Mouse (Mus musculus): ENCODE results near the gene Zfp286. TPM values are rescaled to one million over a fixed set of nuclear protein-coding genes. Genes with fewer than 3 reads are reported as not detected.

The Zfp286 gene
- 7.8 and 9.7 TPM in 2 replicates for total RNA-seq (2017)

DNA sequence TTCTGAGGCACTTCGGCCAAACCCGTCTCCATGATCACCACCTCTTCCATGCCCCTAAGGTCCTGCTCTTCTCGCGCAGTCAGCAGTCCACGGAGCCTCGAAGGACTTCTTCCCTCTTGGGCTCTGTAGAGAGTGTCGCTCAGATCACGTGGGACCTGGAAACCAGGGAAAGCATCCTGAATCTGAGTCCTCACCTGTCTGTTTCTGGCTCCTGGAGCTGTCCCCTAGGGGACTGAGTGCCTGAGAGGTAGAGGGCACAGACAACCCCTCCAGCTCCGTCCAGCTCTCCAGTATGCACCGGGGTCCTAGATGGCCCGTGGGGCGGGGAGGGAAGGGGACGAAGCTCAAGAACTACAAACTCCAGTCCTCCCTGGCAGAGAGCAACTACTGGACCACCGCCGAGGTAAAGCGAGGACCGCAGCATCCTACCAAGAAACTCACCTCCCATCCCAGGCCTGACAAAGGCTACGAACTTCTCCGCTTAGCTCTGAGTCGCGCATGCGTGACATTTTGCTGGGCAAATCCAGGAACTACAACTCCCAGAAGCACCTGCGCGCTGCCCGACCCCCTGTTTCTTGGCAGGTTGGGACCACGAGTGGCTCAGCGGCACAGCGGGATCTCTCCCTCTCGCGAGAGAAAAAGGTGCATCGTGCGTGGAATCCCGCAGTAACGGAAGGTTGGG is at the start of gene Zfp286:
Zfp286 (minus strand) TSS at position 528 of the 682 bp plus-strand sequence.
- ATAC-seq (replicated peaks in 1 of 2; ENCODE audit: insufficient read depth in 1 of 2, low FRiP score in 2 of 2, low TSS enrichment in 1 of 2, low read depth in 1 of 2, poor library complexity in 2 of 2, severe bottlenecking in 2 of 2), result peak; percentile 94 to 97

DNA sequence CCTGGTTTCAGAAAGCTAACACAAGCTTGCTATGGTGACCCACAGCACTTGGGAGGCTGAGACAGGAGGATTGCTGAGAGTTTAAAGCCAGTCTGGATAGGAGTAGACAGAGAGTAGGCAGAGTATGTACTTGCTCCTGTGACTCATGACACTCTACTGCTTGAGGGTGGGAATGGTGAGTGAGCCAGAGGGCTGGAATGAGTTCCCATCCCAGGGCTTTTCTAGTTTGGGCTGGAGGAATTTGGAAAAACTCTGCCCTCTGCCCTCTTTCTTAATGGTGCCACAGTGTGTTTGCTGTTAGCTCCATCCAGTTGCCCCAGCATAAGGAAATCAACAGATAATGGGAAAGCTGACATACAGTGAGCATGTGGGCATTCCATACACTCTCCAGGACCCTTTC is 42.6 kb upstream of the Zfp286 start:
- no peak for ATAC-seq (replicated peaks in 1 of 2; ENCODE audit: insufficient read depth in 1 of 2, low FRiP score in 2 of 2, low TSS enrichment in 1 of 2, low read depth in 1 of 2, poor library complexity in 2 of 2, severe bottlenecking in 2 of 2)

DNA sequence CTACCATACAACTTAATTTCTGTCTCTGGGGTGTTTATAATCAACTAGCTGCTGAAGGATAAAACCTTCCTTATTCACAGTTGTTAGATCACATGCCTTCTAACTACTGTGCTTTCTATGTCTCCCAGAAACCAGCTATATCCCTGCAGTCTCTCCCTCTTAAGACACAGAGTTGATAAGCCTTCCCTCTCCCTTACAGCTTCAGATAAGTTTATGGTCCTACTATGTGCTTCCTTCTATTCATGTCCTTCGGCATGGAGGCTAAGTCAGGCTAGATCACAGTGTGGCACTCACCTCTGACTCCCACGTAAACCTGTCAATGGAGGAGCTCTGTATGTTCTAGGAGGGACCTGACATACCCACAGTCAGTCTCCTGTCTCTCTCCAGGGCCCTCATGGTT is 41.1 kb upstream of the Zfp286 start:
- ATAC-seq (replicated peaks in 1 of 2; ENCODE audit: insufficient read depth in 1 of 2, low FRiP score in 2 of 2, low TSS enrichment in 1 of 2, low read depth in 1 of 2, poor library complexity in 2 of 2, severe bottlenecking in 2 of 2), result no peak

DNA sequence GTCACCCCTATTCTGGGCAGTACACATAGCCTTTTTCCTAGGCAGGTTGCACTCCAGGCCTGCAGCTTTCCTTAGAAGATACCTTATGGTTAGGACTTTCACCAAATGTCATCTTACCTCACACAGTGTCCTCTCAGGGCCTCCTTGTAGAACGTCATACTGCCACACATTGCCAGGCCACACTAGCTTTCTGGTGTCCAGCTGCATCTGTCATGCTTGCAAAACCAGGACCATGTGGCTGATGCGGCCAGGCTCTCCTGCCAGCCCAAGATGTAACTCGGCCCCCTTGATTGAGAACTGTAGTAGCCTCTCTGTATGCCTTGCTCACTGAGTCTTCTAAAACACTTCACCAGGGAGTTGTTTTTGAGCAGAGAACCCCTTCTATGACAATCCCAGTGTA is 38.6 kb upstream of the Zfp286 start:
- ATAC-seq (replicated peaks in 1 of 2; ENCODE audit: insufficient read depth in 1 of 2, low FRiP score in 2 of 2, low TSS enrichment in 1 of 2, low read depth in 1 of 2, poor library complexity in 2 of 2, severe bottlenecking in 2 of 2), result no peak

DNA sequence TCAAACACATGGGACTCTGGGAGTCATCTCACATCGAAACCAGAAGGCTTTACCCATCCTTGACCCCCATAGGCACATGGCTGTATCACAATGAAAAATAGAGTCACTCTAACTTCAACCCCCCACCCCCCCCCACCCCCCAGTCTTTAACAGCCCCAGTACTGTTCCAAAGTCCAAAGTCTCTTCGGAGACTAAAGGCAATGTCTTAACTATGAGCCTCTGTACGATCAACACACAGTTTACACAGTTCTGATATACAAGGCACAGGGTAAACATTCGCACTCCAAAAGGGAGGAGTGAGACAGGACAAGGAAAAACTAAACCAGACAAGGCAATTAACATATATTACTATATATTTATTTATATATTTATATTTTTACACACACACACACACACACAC is 37.9 kb upstream of the Zfp286 start:
- ATAC-seq (replicated peaks in 1 of 2; ENCODE audit: insufficient read depth in 1 of 2, low FRiP score in 2 of 2, low TSS enrichment in 1 of 2, low read depth in 1 of 2, poor library complexity in 2 of 2, severe bottlenecking in 2 of 2), result no peak

DNA sequence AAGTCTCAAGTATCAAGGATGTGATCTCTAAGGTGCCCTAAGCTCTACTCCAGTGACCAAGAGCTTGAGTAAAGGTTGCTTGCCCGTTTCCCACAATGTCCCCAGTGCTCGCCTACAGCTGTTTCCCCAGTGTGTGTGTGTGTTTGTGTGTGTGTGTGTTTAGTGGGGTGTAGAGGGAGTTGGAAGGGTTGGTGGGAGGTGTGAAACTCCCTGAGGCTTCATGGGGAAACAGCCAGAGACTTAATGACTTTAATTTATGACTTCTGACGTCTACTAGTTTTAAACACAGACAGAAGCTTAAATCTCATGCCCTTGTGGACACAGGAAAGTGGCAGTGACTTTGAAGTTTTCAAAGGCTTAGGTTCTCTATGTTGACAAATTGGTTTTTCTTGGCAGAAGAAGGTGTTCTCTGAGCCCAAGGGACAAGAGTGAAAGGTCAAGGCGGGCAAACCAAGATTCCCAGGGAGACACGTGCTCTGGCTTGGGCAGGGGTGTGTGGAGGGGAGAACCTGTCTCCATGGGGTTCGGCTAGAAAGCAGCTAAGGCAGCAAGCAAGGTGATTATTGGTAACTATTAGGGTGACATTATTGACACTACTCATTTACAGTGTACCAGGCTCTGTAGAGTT is 37.0 kb upstream of the Zfp286 start:
- no peak for ATAC-seq (replicated peaks in 1 of 2; ENCODE audit: insufficient read depth in 1 of 2, low FRiP score in 2 of 2, low TSS enrichment in 1 of 2, low read depth in 1 of 2, poor library complexity in 2 of 2, severe bottlenecking in 2 of 2)

DNA sequence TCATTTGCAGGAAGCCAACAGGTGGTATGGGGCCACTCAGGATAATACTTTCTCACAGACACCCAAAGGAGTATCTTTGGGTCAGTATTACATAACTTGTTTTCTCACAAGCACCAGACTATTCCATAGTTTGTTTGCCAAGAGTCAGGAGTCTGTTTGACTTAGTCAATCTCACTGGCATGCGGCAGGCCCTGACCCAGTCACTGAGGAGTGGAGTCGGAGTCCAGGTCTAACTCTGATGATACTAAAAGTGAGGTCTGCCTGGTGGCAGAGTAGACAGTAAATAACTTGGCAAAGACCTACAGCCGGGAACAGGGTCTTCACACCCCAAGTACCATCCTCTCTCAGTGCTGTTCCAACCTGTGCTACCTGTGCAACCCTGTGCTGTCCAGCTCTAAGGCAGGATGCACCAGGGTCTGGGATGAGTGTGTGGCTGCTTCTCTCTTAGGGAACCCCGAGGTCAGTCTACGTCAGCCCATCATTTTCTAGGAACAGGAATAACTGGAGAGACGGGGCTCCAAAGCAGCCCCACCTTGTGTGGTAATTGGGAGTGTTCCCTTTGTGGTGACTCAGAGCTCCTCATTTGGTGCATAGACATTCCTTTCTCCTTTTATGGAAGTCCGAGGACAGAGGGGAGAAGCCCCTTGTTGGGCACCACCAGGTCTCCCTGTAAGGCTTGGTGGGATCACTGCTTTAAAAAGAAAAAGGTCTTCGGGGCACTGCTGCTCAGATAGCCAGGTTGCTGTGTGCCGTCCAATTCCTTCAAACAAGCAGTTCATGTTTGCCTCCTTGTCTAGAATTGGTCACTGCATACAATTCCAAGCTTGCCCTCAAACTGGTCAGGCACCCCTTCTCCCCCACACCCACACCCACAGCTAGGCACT is 36.2 kb upstream of the Zfp286 start:
- ATAC-seq (replicated peaks in 1 of 2; ENCODE audit: insufficient read depth in 1 of 2, low FRiP score in 2 of 2, low TSS enrichment in 1 of 2, low read depth in 1 of 2, poor library complexity in 2 of 2, severe bottlenecking in 2 of 2), result no peak

GRCm38 (mm10) chr11:62824211-62824610 is 34.9 kb upstream of the Zfp286 start:
- no peak for ATAC-seq (replicated peaks in 1 of 2; ENCODE audit: insufficient read depth in 1 of 2, low FRiP score in 2 of 2, low TSS enrichment in 1 of 2, low read depth in 1 of 2, poor library complexity in 2 of 2, severe bottlenecking in 2 of 2)

GRCm38 (mm10) chr11:62821893-62822292 is 32.6 kb upstream of the Zfp286 start:
- ATAC-seq (replicated peaks in 1 of 2; ENCODE audit: insufficient read depth in 1 of 2, low FRiP score in 2 of 2, low TSS enrichment in 1 of 2, low read depth in 1 of 2, poor library complexity in 2 of 2, severe bottlenecking in 2 of 2), result peak; percentile 28 to 39; a peak in 2 of 4 replicates

DNA sequence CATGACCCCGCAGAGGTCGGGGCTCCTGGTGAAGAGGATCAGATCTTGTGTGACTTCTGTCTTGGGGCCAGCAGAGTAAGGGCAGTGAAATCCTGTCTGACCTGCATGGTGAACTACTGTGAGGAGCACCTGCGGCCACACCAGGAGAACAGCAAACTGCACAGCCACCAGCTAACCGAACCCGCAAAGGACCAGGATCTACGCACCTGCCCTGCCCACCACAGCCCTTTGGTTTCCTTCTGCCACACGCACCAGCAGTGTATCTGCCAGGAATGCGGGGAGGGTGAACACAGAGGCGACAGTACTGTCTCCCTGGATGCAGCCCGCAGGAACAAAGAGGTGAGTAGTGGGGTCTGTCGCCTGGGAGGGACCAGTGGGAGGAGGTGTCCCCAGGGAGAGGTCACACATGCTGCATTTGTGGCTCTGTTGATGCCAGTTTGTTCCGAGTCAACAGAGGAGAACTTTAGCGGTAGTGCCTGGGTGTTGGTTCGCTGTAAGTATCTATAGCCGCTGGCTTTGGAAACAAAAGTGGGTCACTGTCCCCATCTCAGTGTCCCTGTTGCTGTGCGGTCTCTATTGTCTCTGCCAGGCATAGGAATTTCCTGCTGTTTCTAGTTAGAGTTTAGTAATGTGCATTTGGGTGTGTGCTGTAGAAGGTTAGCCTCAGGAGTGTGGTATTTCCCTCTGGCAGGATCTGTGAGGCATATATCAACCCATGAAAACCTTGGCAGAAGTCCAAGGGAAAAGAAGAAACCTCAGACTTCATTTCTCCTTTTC is 31.6 kb upstream of the Zfp286 start:
- ATAC-seq (replicated peaks in 1 of 2; ENCODE audit: insufficient read depth in 1 of 2, low FRiP score in 2 of 2, low TSS enrichment in 1 of 2, low read depth in 1 of 2, poor library complexity in 2 of 2, severe bottlenecking in 2 of 2), result peak; percentile 18 to 31

- peak; percentile 69 to 78 for ATAC-seq (replicated peaks in 1 of 2; ENCODE audit: insufficient read depth in 1 of 2, low FRiP score in 2 of 2, low TSS enrichment in 1 of 2, low read depth in 1 of 2, poor library complexity in 2 of 2, severe bottlenecking in 2 of 2)
Measured at GRCm38 (mm10) chr11:62820059-62820541, 30.8 kb upstream of the Zfp286 start, which contains the start of gene Trim16. Gene Trim16, plus strand, starts transcription at chr11:62820231.

DNA sequence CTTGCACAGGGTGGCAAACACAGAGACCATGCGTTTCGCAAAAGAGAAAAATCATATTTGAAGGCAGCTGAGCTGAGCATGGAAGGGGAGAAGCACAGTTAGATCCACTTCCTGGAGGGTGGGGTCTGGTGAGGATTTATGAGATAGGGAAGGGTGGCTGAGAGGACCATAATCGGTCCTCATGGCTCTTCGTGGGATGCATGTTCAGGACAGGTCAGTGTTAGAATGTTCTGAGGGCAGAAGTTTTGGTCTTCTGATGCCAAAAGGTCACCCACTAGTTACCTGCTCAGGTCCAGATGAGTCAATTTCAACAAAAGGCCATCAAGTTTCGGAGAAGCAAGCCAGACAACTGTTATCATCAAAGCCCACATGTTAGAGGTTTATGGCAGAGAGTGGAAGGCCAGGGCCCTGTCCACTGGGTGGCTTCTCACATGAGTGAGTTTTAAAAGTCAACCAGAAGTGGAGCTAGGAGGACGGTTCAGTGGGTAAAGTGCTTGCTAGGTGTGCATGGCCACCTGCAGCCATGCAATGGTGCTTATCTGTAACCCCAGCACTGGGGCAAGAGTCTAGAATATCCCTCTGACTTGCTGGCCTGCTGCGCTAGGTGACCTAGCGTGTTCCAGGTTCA is 29.9 kb upstream of the Zfp286 start:
- ATAC-seq (replicated peaks in 1 of 2; ENCODE audit: insufficient read depth in 1 of 2, low FRiP score in 2 of 2, low TSS enrichment in 1 of 2, low read depth in 1 of 2, poor library complexity in 2 of 2, severe bottlenecking in 2 of 2), result no peak

DNA sequence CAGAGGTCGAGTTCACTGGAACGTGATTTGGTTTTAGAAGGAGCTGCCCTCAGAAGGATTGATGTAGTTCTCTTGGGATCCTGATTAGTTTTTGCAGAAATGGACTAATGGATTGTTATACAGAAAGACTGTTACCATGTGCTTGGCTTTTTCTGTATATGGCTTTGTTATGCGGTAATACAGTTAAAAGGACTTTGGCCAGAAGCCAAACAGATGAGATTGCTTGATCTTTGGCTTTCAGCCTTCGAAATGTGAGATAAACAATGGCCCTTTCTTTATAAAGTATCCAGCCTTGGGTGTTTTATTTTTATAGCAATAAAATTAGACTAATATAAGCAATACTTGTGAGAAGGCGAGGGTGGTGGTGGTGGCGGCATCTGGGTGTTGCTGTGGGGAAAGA is 27.3 kb upstream of the Zfp286 start:
- ATAC-seq (replicated peaks in 1 of 2; ENCODE audit: insufficient read depth in 1 of 2, low FRiP score in 2 of 2, low TSS enrichment in 1 of 2, low read depth in 1 of 2, poor library complexity in 2 of 2, severe bottlenecking in 2 of 2), result no peak

- ATAC-seq (replicated peaks in 1 of 2; ENCODE audit: insufficient read depth in 1 of 2, low FRiP score in 2 of 2, low TSS enrichment in 1 of 2, low read depth in 1 of 2, poor library complexity in 2 of 2, severe bottlenecking in 2 of 2), result no peak
Measured at GRCm38 (mm10) chr11:62815438-62815837, 26.2 kb upstream of the Zfp286 start.

DNA sequence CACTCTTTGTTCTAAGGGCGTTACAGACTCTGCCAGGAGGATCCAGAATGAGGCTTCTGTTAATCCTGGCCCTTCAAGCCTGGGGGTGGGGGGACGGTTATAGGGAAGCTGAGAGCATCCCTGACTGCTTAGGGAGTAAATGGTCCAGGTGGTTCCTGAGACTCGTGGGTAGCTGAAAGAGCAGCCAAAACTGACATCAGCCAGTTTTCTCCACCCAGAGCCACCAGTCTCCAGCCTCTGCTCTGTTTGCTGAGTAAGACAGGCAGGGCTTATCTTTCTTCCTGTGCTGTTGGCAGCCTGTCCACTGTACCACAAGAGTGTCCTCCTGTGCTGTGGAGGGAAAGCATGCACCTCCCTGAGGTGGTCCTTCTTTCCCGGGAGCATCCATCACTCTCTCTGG is 25.4 kb upstream of the Zfp286 start:
- no peak for ATAC-seq (replicated peaks in 1 of 2; ENCODE audit: insufficient read depth in 1 of 2, low FRiP score in 2 of 2, low TSS enrichment in 1 of 2, low read depth in 1 of 2, poor library complexity in 2 of 2, severe bottlenecking in 2 of 2)

DNA sequence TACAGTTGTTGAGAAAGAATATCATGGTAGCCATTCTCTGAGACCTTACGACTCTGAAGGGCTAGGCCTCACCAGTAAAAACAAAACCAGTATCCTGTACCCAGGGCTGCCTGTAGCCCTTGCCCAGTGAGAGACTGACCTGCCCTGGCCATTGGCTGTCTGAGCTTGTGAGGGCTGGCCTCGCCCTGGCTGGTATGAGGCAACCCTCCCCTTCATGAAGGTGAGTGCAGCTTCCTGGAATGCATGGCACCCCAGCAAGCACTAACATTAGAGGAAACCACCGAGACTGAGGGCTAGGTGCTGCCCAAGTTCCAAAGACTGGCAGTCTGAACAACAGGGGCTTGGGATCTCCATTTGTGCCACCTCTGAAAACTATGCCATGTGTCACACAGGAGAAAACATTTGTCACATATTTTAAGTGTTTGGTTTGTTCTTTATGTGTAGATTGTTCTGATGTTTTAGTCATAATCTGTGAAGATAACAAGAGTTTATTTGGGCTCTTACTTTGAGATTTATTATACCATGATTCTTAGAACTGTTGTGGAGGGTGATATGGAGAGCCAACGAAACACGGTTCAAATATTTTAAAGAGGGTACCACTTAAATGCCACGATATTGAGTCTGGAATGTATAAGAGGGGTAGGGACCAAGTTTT is 24.8 kb upstream of the Zfp286 start:
- no peak for ATAC-seq (replicated peaks in 1 of 2; ENCODE audit: insufficient read depth in 1 of 2, low FRiP score in 2 of 2, low TSS enrichment in 1 of 2, low read depth in 1 of 2, poor library complexity in 2 of 2, severe bottlenecking in 2 of 2)
